Comparison of ENCODE assay signal across 13 mouse cellular contexts in the genomic region with DNA sequence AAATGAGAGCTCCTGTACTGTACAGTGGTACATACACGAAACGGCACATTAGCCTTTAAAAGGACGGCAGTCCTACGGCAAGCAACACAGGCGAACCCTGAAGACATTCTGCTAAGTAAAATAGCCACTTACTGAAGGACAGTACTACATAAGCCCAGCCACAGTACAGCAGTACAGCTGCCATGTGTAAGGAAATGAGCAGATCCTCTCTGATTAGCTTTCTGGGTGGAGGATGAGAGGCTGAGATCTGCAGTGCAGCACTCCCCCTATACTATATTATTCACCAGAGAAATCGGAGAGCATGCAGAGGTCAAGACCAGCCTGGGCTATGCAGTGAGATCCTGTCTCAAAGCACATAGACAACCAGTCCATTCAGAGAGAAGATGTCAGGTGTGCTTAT.
"Had no signal": no experiment of that assay in that cellular context is flagged by ENCODE, and none has a peak within 500 bp of the region (broad histone marks: within the 10 kb centered on the region; RNA-seq: fewer than 3 reads in every experiment).

No protein-coding gene starts in this region.

- H3K4me2 ChIP-seq: limb, embryonic 12.5 days; lung, embryonic 15.5 days; midbrain, embryonic 12.5 days; stomach, embryonic 15.5 days had no signal

- ATAC-seq: inflammation-experienced regulatory T-cells, adult 6 months; intestine, postnatal 0 days; midbrain, embryonic 16.5 days had no signal

- H3K27ac ChIP-seq: kidney, postnatal 0 days; limb, embryonic 12.5 days; lung, embryonic 15.5 days; midbrain, embryonic 12.5 days; stomach, embryonic 15.5 days had no signal

- H3K27me3 ChIP-seq: limb, embryonic 12.5 days; lung, embryonic 15.5 days; midbrain, embryonic 12.5 days; stomach, embryonic 15.5 days had no signal

- H3K4me3 ChIP-seq: limb, embryonic 12.5 days; lung, embryonic 15.5 days; midbrain, embryonic 12.5 days; stomach, embryonic 15.5 days had no signal

- DNase-seq: kidney, adult 9 months; kidney, postnatal 36 days; layer of hippocampus, adult 9-11 months; layer of hippocampus, postnatal 36 days; right cerebral cortex, postnatal 14 days had no signal

- H3K9ac ChIP-seq: limb, embryonic 12.5 days; lung, embryonic 15.5 days; midbrain, embryonic 12.5 days; stomach, embryonic 15.5 days had no signal

- H3K9me3 ChIP-seq: limb, embryonic 12.5 days; lung, embryonic 15.5 days; midbrain, embryonic 12.5 days; stomach, embryonic 15.5 days had no signal

- H3K36me3 ChIP-seq: limb, embryonic 12.5 days; lung, embryonic 15.5 days; midbrain, embryonic 12.5 days; stomach, embryonic 15.5 days had no signal
